Mouse (Mus musculus): ENCODE measurements around the gene Hhipl1.

GRCm38 (mm10) chr12:108265831-108266619, 40.0 kb upstream of the Hhipl1 start:
- TF ChIP-seq CTCF (IDR thresholded peaks at IDR 0.05; ENCODE audit: control insufficient read depth, insufficient read depth, insufficient read length) (no peak), CEBPB (IDR thresholded peaks at IDR 0.05; ENCODE audit: low read depth) (no peak), MAX (IDR thresholded peaks at IDR 0.05) (no peak), USF1 (IDR thresholded peaks at IDR 0.05; ENCODE audit: low read depth) (no peak), MYOG (IDR thresholded peaks at IDR 0.05; ENCODE audit: control insufficient read depth, extremely low read depth, insufficient read length) (no peak), MYOD1 (IDR thresholded peaks at IDR 0.05; ENCODE audit: control insufficient read depth, insufficient read length, low read depth) (peak; percentile 87), FOSL1 (IDR thresholded peaks at IDR 0.05; ENCODE audit: insufficient read depth, low read length, poor library complexity, severe bottlenecking) (no peak)
